ENCODE assay signal across 9 mouse cellular contexts in genomic region chr3:84460499-84460898, GRCm38 (mm10). TPM values are rescaled to one million over a fixed set of nuclear protein-coding genes. Genes with fewer than 3 reads are reported as not detected.
DNase-seq lines count a peak whose midpoint lies in the region; ATAC-seq and TF ChIP-seq lines count a peak whose summit lies in the region.
"Had no signal": no experiment of that assay in that cellular context is flagged by ENCODE, and none has a peak within 500 bp of the region (broad histone marks: within the 10 kb centered on the region; RNA-seq: fewer than 3 reads in every experiment).

No protein-coding gene starts in this region.

- H3K9me3 ChIP-seq in heart, embryonic 12.5 days (replicated peaks) = no peaks in the 10 kb centered on the region
- no peaks in the 10 kb centered on the region for H3K9me3 ChIP-seq in lung, embryonic 15.5 days
- H3K9me3 ChIP-seq in embryonic facial prominence, embryonic 10.5 days = no peaks in the 10 kb centered on the region
- H3K9me3 ChIP-seq in liver, postnatal 0 days (ENCODE audit: low read length) = no peaks in the 10 kb centered on the region
- H3K9me3 ChIP-seq: limb, embryonic 12.5 days had no signal

- peaks cover 28% of the 10 kb centered on the region for H3K4me1 ChIP-seq in heart, embryonic 12.5 days (replicated peaks)
- peaks cover 32% of the 10 kb centered on the region for H3K4me1 ChIP-seq in lung, embryonic 15.5 days
- H3K4me1 ChIP-seq in embryonic facial prominence, embryonic 10.5 days = peaks cover 37% of the 10 kb centered on the region
- peaks cover 41% of the 10 kb centered on the region for H3K4me1 ChIP-seq in liver, postnatal 0 days (ENCODE audit: insufficient read depth)

- no peak for TF ChIP-seq EP300 in liver, postnatal 0 days (IDR thresholded peaks at IDR 0.05; ENCODE audit: low read depth)

- H3K36me3 ChIP-seq in heart, embryonic 12.5 days = no peaks in the 10 kb centered on the region
- H3K36me3 ChIP-seq in lung, embryonic 15.5 days = no peaks in the 10 kb centered on the region
- H3K36me3 ChIP-seq in embryonic facial prominence, embryonic 10.5 days (replicated peaks) = no peaks in the 10 kb centered on the region
- H3K36me3 ChIP-seq in liver, postnatal 0 days (replicated peaks; ENCODE audit: insufficient read depth, low read length) = peaks cover 24% of the 10 kb centered on the region
- H3K36me3 ChIP-seq: limb, embryonic 12.5 days had no signal

- intact Hi-C loops in heart, postnatal 36 days (cut with DNase I) = no loop called here
- intact Hi-C loops in left cerebral cortex, postnatal 14 days (cut with DNase I) = no loop called here
- intact Hi-C loops in gastrocnemius, postnatal 36 days (cut with DNase I) = no loop called here

- WGBS in heart, embryonic 12.5 days = 17% methylated on average over 3 of the region's 3 CpGs
- 26% methylated on average over 3 of the region's 3 CpGs for WGBS in lung, embryonic 15.5 days
- 19% methylated on average over 3 of the region's 3 CpGs for WGBS in embryonic facial prominence, embryonic 10.5 days
- 22% methylated on average over 3 of the region's 3 CpGs for WGBS in liver, postnatal 0 days (ENCODE audit: insufficient replicate concordance)

- TF ChIP-seq CTCF in liver, postnatal 0 days (IDR thresholded peaks at IDR 0.05; ENCODE audit: low read depth) = no peak

- H3K9ac ChIP-seq in heart, embryonic 12.5 days = 0 out of 2 replicates have a peak overlapping the region, but pooled peaks have one; percentile 9
- no peak overlapping the region for H3K9ac ChIP-seq in lung, embryonic 15.5 days
- H3K9ac ChIP-seq in liver, postnatal 0 days (replicated peaks) = peak overlapping the region; percentile 49
- H3K9ac ChIP-seq: limb, embryonic 12.5 days had no signal

- H3K4me2 ChIP-seq in heart, embryonic 12.5 days = peak overlapping the region; percentile 38
- 0 out of 2 replicates have a peak overlapping the region, but pooled peaks have one; percentile 4 for H3K4me2 ChIP-seq in lung, embryonic 15.5 days
- H3K4me2 ChIP-seq in liver, postnatal 0 days (ENCODE audit: low read depth, low read length) = peak overlapping the region; percentile 51
- H3K4me2 ChIP-seq: limb, embryonic 12.5 days had no signal

- H3K27ac ChIP-seq in heart, embryonic 12.5 days (ENCODE audit: poor library complexity, severe bottlenecking) = peak overlapping the region; percentile 27
- H3K27ac ChIP-seq in lung, embryonic 15.5 days = peak overlapping the region; percentile 34; the same call in 1 of the 2 replicates
- peak overlapping the region; percentile 63 for H3K27ac ChIP-seq in embryonic facial prominence, embryonic 10.5 days (replicated peaks)
- H3K27ac ChIP-seq in liver, postnatal 0 days (ENCODE audit: low read depth) = peak overlapping the region; percentile 87
- H3K27ac ChIP-seq: limb, embryonic 12.5 days had no signal

- H3K27me3 ChIP-seq in heart, embryonic 12.5 days (replicated peaks) = peaks cover 40% of the 10 kb centered on the region
- no peaks in the 10 kb centered on the region for H3K27me3 ChIP-seq in lung, embryonic 15.5 days
- peaks cover 12% of the 10 kb centered on the region for H3K27me3 ChIP-seq in embryonic facial prominence, embryonic 10.5 days (replicated peaks; ENCODE audit: low read depth, poor library complexity, severe bottlenecking)
- no peaks in the 10 kb centered on the region for H3K27me3 ChIP-seq in liver, postnatal 0 days (ENCODE audit: insufficient read depth, low read length)
- H3K27me3 ChIP-seq: limb, embryonic 12.5 days had no signal

- H3K4me3 ChIP-seq in heart, embryonic 12.5 days = no peak overlapping the region
- no peak overlapping the region for H3K4me3 ChIP-seq in lung, embryonic 15.5 days
- peak overlapping the region; percentile 21; the same call in 1 of the 2 replicates for H3K4me3 ChIP-seq in embryonic facial prominence, embryonic 10.5 days
- 0 out of 2 replicates have a peak overlapping the region, but pooled peaks have one; percentile 5 for H3K4me3 ChIP-seq in liver, postnatal 0 days (ENCODE audit: low read depth, low read length)
- H3K4me3 ChIP-seq: limb, embryonic 12.5 days had no signal

- DNase-seq in heart, postnatal 36 days = no peak
- DNase-seq in lung, adult 18-20 months = no peak
- DNase-seq in embryonic facial prominence, embryonic 10.5 days (ENCODE audit: low spot score) = no peak
- no peak for DNase-seq in liver, postnatal 0 days
- no peak for DNase-seq in left cerebral cortex, postnatal 14 days (ENCODE audit: low spot score in 2 of 2)
- DNase-seq in gastrocnemius, postnatal 36 days = no peak

- ATAC-seq in heart, embryonic 12.5 days (ENCODE audit: insufficient number of reproducible peaks, low FRiP score) = peak; percentile 34
- 0 out of 2 replicates have a peak, but pooled peaks have one; percentile 33 for ATAC-seq in lung, embryonic 15.5 days (ENCODE audit: borderline replicate concordance, extremely low read depth, low FRiP score, low TSS enrichment)
- no peak for ATAC-seq in liver, postnatal 0 days

RNA-seq across cellular contexts. Expression of gene Fhdc1, which starts 19.7 kb away (rescaled TPM):
- 4.4 TPM in 2 replicates for polyA plus RNA-seq in heart, embryonic 12.5 days (2016; fragmentation: Nextera tagmentation; extraction: Ambion mirVana)
- under 1 TPM; 0.58 to 0.87 TPM for total RNA-seq in heart, postnatal 36 days (2021)
- polyA plus RNA-seq in lung, embryonic 15.5 days (2015; fragmentation: Nextera tagmentation; extraction: Ambion mirVana) = 13.9 and 14.9 TPM in 2 replicates
- polyA plus RNA-seq in embryonic facial prominence, embryonic 10.5 days (2016; fragmentation: Nextera tagmentation; extraction: Ambion mirVana) = 4.3 and 5.7 TPM in 2 replicates
- 16.8 and 19.1 TPM in 2 replicates for polyA plus RNA-seq in liver, postnatal 0 days (2015; fragmentation: Nextera tagmentation; extraction: Ambion mirVana)
- 1 to 10 TPM; 2.2 to 2.4 TPM for total RNA-seq in left cerebral cortex, postnatal 14 days (2021)
- under 1 TPM; 0.23 to 0.44 TPM for total RNA-seq in gastrocnemius, postnatal 36 days (2021)

Comparison
In these comparisons a context has a peak if more than half of its experiments do, and no peak if none do; other contexts are left out.
1. H3K27ac ChIP-seq: peak in every context shown above with its lines; median percentile 87 in liver, postnatal 0 days; 63 in embryonic facial prominence, embryonic 10.5 days; 34 in lung, embryonic 15.5 days; 27 in heart, embryonic 12.5 days.
2. H3K4me3 ChIP-seq: peak in embryonic facial prominence, embryonic 10.5 days (single experiment) and liver, postnatal 0 days (single experiment); none in heart, embryonic 12.5 days (single experiment) and lung, embryonic 15.5 days (single experiment).
3. Peak in every context shown above with its lines, with median percentiles within 50 percentile points of each other: H3K4me2 ChIP-seq.